Mouse (Mus musculus) MEL (cell line): ENCODE data around the gene Csmd2. TPM values are rescaled to one million over a fixed set of nuclear protein-coding genes. Genes with fewer than 3 reads are reported as not detected.

Source experiments
- DNase-seq: peaks from one replicate; pipeline ENCODE4 v3.0.0; 2011; ENCODE audit warnings: low read depth, low spot score
- H3K27ac ChIP-seq: 2 replicates; pipeline ENCODE4 v1.5.1; 2012; ENCODE audit warnings: low read depth, mild to moderate bottlenecking, control low read depth, low read length, moderate library complexity; ENCODE audit not compliant: control insufficient read depth
- H3K27me3 ChIP-seq, 2 experiments: fragments of 150-350 bp in 1 of 2; sonication (generic) in 1 of 2; 2 replicates each; pipeline ENCODE4 v1.6.1; 2012; ENCODE audit warnings: low read length in 2 of 2, mild to moderate bottlenecking in 2 of 2, improper control_type of control experiment in 1 of 2, moderate library complexity in 1 of 2; ENCODE audit not compliant: insufficient read depth in 2 of 2, control insufficient read depth in 1 of 2
- H3K36me3 ChIP-seq, 2 experiments: 2 replicates each; pipeline ENCODE4 v1.6.1; 2012 to 2014; ENCODE audit warnings: low read length in 2 of 2, improper control_type of control experiment in 1 of 2, inconsistent platforms in 1 of 2, mild to moderate bottlenecking in 1 of 2; ENCODE audit not compliant: insufficient read depth in 2 of 2, control insufficient read depth in 1 of 2
- H3K4me1 ChIP-seq, 2 experiments: fragments of 150-350 bp in 1 of 2; sonication (generic) in 1 of 2; 2 replicates each; pipeline ENCODE4 v1.6.1; 2012; ENCODE audit warnings: low read length in 2 of 2, improper control_type of control experiment in 1 of 2, mild to moderate bottlenecking in 1 of 2; ENCODE audit not compliant: insufficient read depth in 2 of 2, control insufficient read depth in 1 of 2
- H3K4me3 ChIP-seq, 2 experiments: fragments of 150-350 bp in 1 of 2; sonication (generic) in 1 of 2; 2 replicates each; pipeline ENCODE4 v1.5.1; 2012; ENCODE audit warnings: low read depth in 2 of 2, low read length in 2 of 2, mild to moderate bottlenecking in 2 of 2, moderate library complexity in 2 of 2, control low read depth in 1 of 2, improper control_type of control experiment in 1 of 2; ENCODE audit not compliant: control insufficient read depth in 1 of 2, insufficient read depth in 1 of 2
- H3K79me2 ChIP-seq: 2 replicates; pipeline ENCODE4 v1.6.1; 2012; ENCODE audit warnings: mild to moderate bottlenecking, low read length, moderate library complexity; ENCODE audit not compliant: control insufficient read depth, poor library complexity, insufficient read depth
- H3K9ac ChIP-seq: 2 replicates; pipeline ENCODE4 v1.6.1; 2012; ENCODE audit warnings: low read depth, mild to moderate bottlenecking, control low read depth, low read length, moderate library complexity; ENCODE audit not compliant: control insufficient read depth, poor library complexity, severe bottlenecking
- H3K9me3 ChIP-seq: fragments of 150-350 bp; sonication (generic); replicated peaks from 2 replicates; pipeline ENCODE4 v1.6.1; 2012; ENCODE audit warnings: mild to moderate bottlenecking, low read length, improper control_type of control experiment, moderate library complexity; ENCODE audit not compliant: insufficient read depth
- CHD2 ChIP-seq: IDR thresholded peaks from 2 replicates; pipeline ENCODE4 v1.6.1; 2011; ENCODE audit warnings: low read length, improper control_type of control experiment
- CTCF ChIP-seq, 3 experiments: IDR thresholded peaks in 2 of 3; conservative IDR thresholded peaks in 1 of 3; 2 replicates each; pipeline ENCODE4 v1.5.1; 2011 to 2012; ENCODE audit warnings: low read length in 3 of 3, low read depth in 2 of 3, mild to moderate bottlenecking in 2 of 3, improper control_type of control experiment in 1 of 3, inconsistent platforms in 1 of 3, mixed read lengths in 1 of 3, moderate library complexity in 1 of 3; ENCODE audit not compliant: control insufficient read depth in 1 of 3, insufficient read depth in 1 of 3, poor library complexity in 1 of 3, severe bottlenecking in 1 of 3
- EP300 ChIP-seq, 2 experiments: IDR thresholded peaks; 2 replicates each; pipeline ENCODE4 v1.6.1; 2011; ENCODE audit warnings: improper control_type of control experiment in 2 of 2, low read length in 2 of 2, low read depth in 1 of 2, mild to moderate bottlenecking in 1 of 2
- ETS1 ChIP-seq: IDR thresholded peaks from 2 replicates; pipeline ENCODE4 v1.6.1; 2012; ENCODE audit warnings: low read depth, mild to moderate bottlenecking, inconsistent platforms, low read length, improper control_type of control experiment, moderate library complexity
- GABPA ChIP-seq: IDR thresholded peaks from 2 replicates; pipeline ENCODE4 v1.6.1; 2012; ENCODE audit warnings: low read depth, mild to moderate bottlenecking, inconsistent platforms, low read length, improper control_type of control experiment, moderate library complexity
- GATA1 ChIP-seq: IDR thresholded peaks from 2 replicates; pipeline ENCODE4 v1.6.1; 2011; ENCODE audit warnings: low read depth, low read length, improper control_type of control experiment
- JUND ChIP-seq: IDR thresholded peaks from 2 replicates; pipeline ENCODE4 v1.6.1; 2011; ENCODE audit warnings: low read depth, mild to moderate bottlenecking, improper control_type of control experiment, low read length
- MAFK ChIP-seq: IDR thresholded peaks from 2 replicates; pipeline ENCODE4 v1.6.1; 2011; ENCODE audit warnings: low read depth, mild to moderate bottlenecking, low read length, improper control_type of control experiment, borderline replicate concordance
- MAX ChIP-seq: IDR thresholded peaks from 2 replicates; pipeline ENCODE4 v1.6.1; 2011; ENCODE audit warnings: low read length, improper control_type of control experiment
- MAZ ChIP-seq: IDR thresholded peaks from 2 replicates; pipeline ENCODE4 v1.6.1; 2012; ENCODE audit warnings: low read depth, mild to moderate bottlenecking, inconsistent platforms, low read length, improper control_type of control experiment
- MEF2A ChIP-seq: IDR thresholded peaks from 2 replicates; pipeline ENCODE4 v1.6.1; 2014; ENCODE audit warnings: low read depth, mild to moderate bottlenecking, inconsistent platforms, low read length, improper control_type of control experiment; ENCODE audit not compliant: poor library complexity, insufficient replicate concordance, severe bottlenecking; ENCODE audit errors: extremely low read depth
- MYB ChIP-seq: IDR thresholded peaks from 2 replicates; pipeline ENCODE4 v1.6.1; 2011; ENCODE audit warnings: mild to moderate bottlenecking, low read depth, low read length, improper control_type of control experiment
- NELFE ChIP-seq: IDR thresholded peaks from 2 replicates; pipeline ENCODE4 v1.6.1; 2011; ENCODE audit warnings: low read depth, low read length, improper control_type of control experiment
- POLR2A ChIP-seq, 2 experiments: IDR thresholded peaks; 2 replicates each; pipeline ENCODE4 v1.6.1; 2011 to 2012; ENCODE audit warnings: low read length in 2 of 2, mild to moderate bottlenecking in 2 of 2, control low read depth in 1 of 2, improper control_type of control experiment in 1 of 2, low read depth in 1 of 2, moderate library complexity in 1 of 2; ENCODE audit not compliant: control insufficient read depth in 1 of 2, insufficient read depth in 1 of 2, poor library complexity in 1 of 2
- POLR2AphosphoS2 ChIP-seq: IDR thresholded peaks from 2 replicates; pipeline ENCODE4 v1.6.1; 2011; ENCODE audit warnings: low read length, improper control_type of control experiment
- RCOR1 ChIP-seq: IDR thresholded peaks from 2 replicates; pipeline ENCODE4 v1.6.1; 2012; ENCODE audit warnings: low read depth, mild to moderate bottlenecking, inconsistent platforms, low read length, improper control_type of control experiment
- SIN3A ChIP-seq: IDR thresholded peaks from 2 replicates; pipeline ENCODE4 v1.6.1; 2012; ENCODE audit warnings: low read length, improper control_type of control experiment, inconsistent platforms
- SMC3 ChIP-seq: IDR thresholded peaks from 2 replicates; pipeline ENCODE4 v1.6.1; 2011; ENCODE audit warnings: low read depth, low read length, improper control_type of control experiment
- TAL1 ChIP-seq: IDR thresholded peaks from 2 replicates; pipeline ENCODE4 v1.6.1; 2012; ENCODE audit warnings: mild to moderate bottlenecking, inconsistent platforms, low read length, moderate library complexity, mixed read lengths
- TBP ChIP-seq: IDR thresholded peaks from 2 replicates; pipeline ENCODE4 v1.8.0; 2011; ENCODE audit warnings: low read depth, low read length, improper control_type of control experiment
- TCF12 ChIP-seq: IDR thresholded peaks from 2 replicates; pipeline ENCODE4 v1.6.1; 2014; ENCODE audit warnings: low read depth, mild to moderate bottlenecking, inconsistent platforms, low read length, improper control_type of control experiment, moderate library complexity
- UBTF ChIP-seq: IDR thresholded peaks from 2 replicates; pipeline ENCODE4 v1.6.1; 2012; ENCODE audit warnings: low read depth, mild to moderate bottlenecking, inconsistent platforms, low read length, improper control_type of control experiment, moderate library complexity, borderline replicate concordance; ENCODE audit not compliant: insufficient read depth
- USF1 ChIP-seq: IDR thresholded peaks from 2 replicates; pipeline ENCODE4 v1.6.1; 2014; ENCODE audit warnings: low read depth, mild to moderate bottlenecking, inconsistent platforms, low read length, improper control_type of control experiment, moderate library complexity
- USF2 ChIP-seq, 2 experiments: IDR thresholded peaks; 2 replicates each; pipeline ENCODE4 v1.6.1; 2011 to 2012; ENCODE audit warnings: improper control_type of control experiment in 2 of 2, low read length in 2 of 2, borderline replicate concordance in 1 of 2, inconsistent platforms in 1 of 2, low read depth in 1 of 2, mild to moderate bottlenecking in 1 of 2; ENCODE audit not compliant: insufficient read depth in 1 of 2
- ZC3H11A ChIP-seq: IDR thresholded peaks from 2 replicates; pipeline ENCODE4 v1.6.1; 2012; ENCODE audit warnings: low read depth, mild to moderate bottlenecking, inconsistent platforms, low read length, improper control_type of control experiment
- ZKSCAN1 ChIP-seq: IDR thresholded peaks from 2 replicates; pipeline ENCODE4 v1.6.1; 2012; ENCODE audit warnings: low read depth, mild to moderate bottlenecking, inconsistent platforms, low read length, improper control_type of control experiment, moderate library complexity
- ZMIZ1 ChIP-seq: IDR thresholded peaks from 2 replicates; pipeline ENCODE4 v1.6.1; 2012; ENCODE audit warnings: low read depth, mild to moderate bottlenecking, inconsistent platforms, low read length, improper control_type of control experiment, moderate library complexity
- polyA plus RNA-seq, 2 experiments: library from polyadenylated mRNA; stranded (reverse) in 1 of 2; unstranded in 1 of 2; fragments of >175 nt in 1 of 2; fragments of >200 nt in 1 of 2; gene quantifications; 2 replicates each; pipeline versions ENCODE4 v1.2.1 to v1.2.4; 2012; ENCODE audit warnings: low replicate concordance in 2 of 2, low read depth in 1 of 2; ENCODE audit not compliant: insufficient read length in 2 of 2, insufficient read depth in 1 of 2, missing spikeins in 1 of 2
- total RNA-seq: library from RNA; depleted of rRNA; stranded (reverse); fragments of 300-350 nt; gene quantifications from 2 replicates; pipeline ENCODE4 v1.2.3, GENCODE M21; 2012

Gene Csmd2
- total and polyA plus RNA-seq, 3 experiments, result not detected

DNA sequence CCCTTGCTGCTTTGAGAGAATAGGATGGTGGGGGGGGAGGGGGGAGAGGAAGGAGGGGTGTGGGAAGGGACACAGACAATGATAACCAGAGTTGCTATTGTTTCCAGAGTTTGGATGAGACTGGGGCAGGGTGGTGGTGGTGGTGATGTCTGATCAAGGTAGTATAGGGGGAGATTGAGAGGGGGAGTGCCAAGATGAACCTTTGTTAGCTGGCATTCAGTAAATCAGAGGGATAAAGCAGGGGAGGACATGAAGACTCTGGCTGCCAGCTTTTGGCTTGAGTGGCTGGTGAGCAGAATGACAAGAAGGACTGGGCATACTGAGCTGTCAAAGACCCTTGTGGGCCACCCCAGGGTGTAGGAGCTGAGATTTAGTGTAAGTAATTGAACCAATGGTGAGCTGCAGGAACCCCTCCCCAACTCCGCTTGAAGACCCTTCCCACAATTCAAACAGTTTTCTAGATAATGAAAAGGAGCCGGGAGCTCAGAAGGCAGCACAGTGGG is 254.2 kb downstream of the Csmd2 start:
- no peaks in the 10 kb centered on the region for H3K36me3 ChIP-seq
- no peaks in the 10 kb centered on the region for H3K27me3 ChIP-seq
- H3K9me3 ChIP-seq, result no peaks in the 10 kb centered on the region

DNA sequence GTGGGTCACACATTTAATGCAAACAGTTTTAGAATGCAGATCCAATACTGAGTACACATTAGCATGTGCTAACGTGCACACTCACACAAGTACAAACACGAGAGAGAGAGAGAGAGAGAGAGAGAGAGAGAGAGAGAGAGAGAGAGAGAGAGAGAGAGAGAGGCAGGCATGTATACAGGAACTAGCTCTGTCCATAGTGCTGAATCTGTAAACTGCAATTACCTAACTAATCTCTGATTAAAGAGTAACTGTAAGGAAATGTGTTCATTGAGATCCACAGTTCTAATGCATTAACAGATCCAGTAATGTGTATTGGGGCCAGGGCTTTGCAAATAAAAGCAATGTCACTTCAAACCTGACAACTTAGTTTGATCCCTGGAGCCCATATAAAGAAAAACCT is 257.5 kb downstream of the Csmd2 start:
- Histone ChIP-seq H3K4me3 (no peak overlapping the region), H3K9ac (no peak overlapping the region), H3K36me3 (no peaks in the 10 kb centered on the region), H3K27ac (no peak overlapping the region), H3K27me3 (no peaks in the 10 kb centered on the region), H3K4me1 (no peaks in the 10 kb centered on the region), H3K79me2 (no peaks in the 10 kb centered on the region), H3K9me3 (no peaks in the 10 kb centered on the region)
- DNase-seq, result no peak
- TF ChIP-seq EP300 (IDR thresholded peaks at IDR 0.05; ENCODE audit: low read depth in 1 of 2, low read length in 2 of 2), result no peak
- TF ChIP-seq GABPA, result no peak
- no peak for TF ChIP-seq ZKSCAN1
- TF ChIP-seq JUND, result no peak
- no peak for TF ChIP-seq UBTF
- no peak for TF ChIP-seq ETS1
- TF ChIP-seq ZC3H11A, result no peak
- no peak for TF ChIP-seq RCOR1
- TF ChIP-seq MAFK, result no peak
- no peak for TF ChIP-seq SMC3
- no peak for TF ChIP-seq CHD2
- no peak for TF ChIP-seq POLR2AphosphoS2
- no peak for TF ChIP-seq TCF12
- no peak for TF ChIP-seq USF2 (IDR thresholded peaks at IDR 0.05; ENCODE audit: borderline replicate concordance in 1 of 2, insufficient read depth in 1 of 2, low read depth in 1 of 2, low read length in 2 of 2)
- TF ChIP-seq MEF2A, result no peak
- TF ChIP-seq SIN3A, result no peak
- TF ChIP-seq USF1, result no peak
- TF ChIP-seq MAX, result no peak
- TF ChIP-seq POLR2A (IDR thresholded peaks at IDR 0.05; ENCODE audit: control insufficient read depth in 1 of 2, insufficient read depth in 1 of 2, low read depth in 1 of 2, low read length in 2 of 2, poor library complexity in 1 of 2), result no peak

More for the DNA sequence above, 254.2 kb downstream of the Csmd2 start:
- TF ChIP-seq ZMIZ1, result no peak
- no peak for TF ChIP-seq ZC3H11A
- TF ChIP-seq CTCF (IDR thresholded peaks at IDR 0.05 in 2 of 3, conservative IDR thresholded peaks at IDR 0.05 in 1 of 3; ENCODE audit: control insufficient read depth in 1 of 3, insufficient read depth in 1 of 3, low read depth in 2 of 3, low read length in 3 of 3, poor library complexity in 1 of 3, severe bottlenecking in 1 of 3), result no peak
- no peak for TF ChIP-seq NELFE
- no peak for TF ChIP-seq GATA1
- TF ChIP-seq SMC3, result no peak
- TF ChIP-seq TAL1, result no peak
- TF ChIP-seq POLR2A (IDR thresholded peaks at IDR 0.05; ENCODE audit: control insufficient read depth in 1 of 2, insufficient read depth in 1 of 2, low read depth in 1 of 2, low read length in 2 of 2, poor library complexity in 1 of 2), result no peak
- no peak for TF ChIP-seq TBP
- TF ChIP-seq MAFK, result no peak
- TF ChIP-seq USF2 (IDR thresholded peaks at IDR 0.05; ENCODE audit: borderline replicate concordance in 1 of 2, insufficient read depth in 1 of 2, low read depth in 1 of 2, low read length in 2 of 2), result no peak
- TF ChIP-seq MAZ, result no peak
- no peak for TF ChIP-seq MYB
- TF ChIP-seq ETS1, result no peak
- no peak for TF ChIP-seq SIN3A
- Histone ChIP-seq H3K9ac (no peak overlapping the region), H3K79me2 (no peaks in the 10 kb centered on the region), H3K4me3 (no peak overlapping the region), H3K27ac (no peak overlapping the region), H3K4me1 (no peaks in the 10 kb centered on the region)
- DNase-seq, result no peak
